Mouse (Mus musculus) erythroid progenitor cell, adult 5-6 weeks (primary cell): ENCODE measurements around the gene Olfr157. TPM values are rescaled to one million over a fixed set of nuclear protein-coding genes. Genes with fewer than 3 reads are reported as not detected.
"Not testable (repeated sequence)": the region's sequence is repeated elsewhere in the genome, so short reads cannot be mapped to it uniquely, and the experiment has no call there.

Source experiments
- ATAC-seq: replicated peaks from 2 replicates; pipeline ENCODE4 v1.8.0; 2016; ENCODE audit warnings: moderate number of reproducible peaks, mild to moderate bottlenecking, moderate TSS enrichment, inconsistent platforms; ENCODE audit not compliant: poor library complexity, low FRiP score, severe bottlenecking
- total RNA-seq, 2 experiments: library from RNA; stranded (forward) in 1 of 2; stranded (reverse) in 1 of 2; fragments of 150-400 nt in 1 of 2; fragments of 186-747, 209-891 nt in 1 of 2; gene quantifications; 2 replicates each; pipeline versions ENCODE4 v1.2.3 to v1.2.4; 2015 to 2017; ENCODE audit warnings: low replicate concordance in 2 of 2

Gene Olfr157
- total RNA-seq, 2 experiments from 2014 or later = not detected

- ATAC-seq = no peak
Measured at GRCm38 (mm10) chr4:43822896-43823550, 17.0 kb downstream of the Olfr157 start.

GRCm38 (mm10) chr4:43798936-43799335 lies 41.1 kb downstream of the Olfr157 start:
- ATAC-seq = no peak

DNA sequence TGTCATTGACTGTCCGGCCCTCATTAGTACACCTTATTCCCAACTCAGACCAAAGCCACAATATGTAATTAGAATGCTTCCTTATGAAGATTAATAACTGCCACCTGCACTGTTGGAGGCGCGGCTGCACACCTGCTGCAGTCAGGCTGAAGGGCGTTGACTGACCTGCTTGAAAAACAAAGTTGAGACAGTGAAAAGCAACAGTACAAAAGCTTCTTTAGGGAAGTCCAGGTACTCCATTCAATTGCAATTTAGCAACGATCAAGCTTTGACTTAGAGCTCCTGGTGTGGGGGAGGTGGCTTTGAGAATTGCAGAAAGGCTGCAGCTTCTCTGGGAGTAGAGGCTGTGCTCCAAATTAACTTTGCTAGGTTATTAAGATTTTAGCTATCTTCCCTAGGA lies 44.2 kb downstream of the Olfr157 start:
- ATAC-seq = not testable (repeated sequence)

GRCm38 (mm10) chr4:43795296-43795695 lies 44.7 kb downstream of the Olfr157 start:
- ATAC-seq = no peak

Other genes with a start within 250 kb of the Olfr157 start
- gene Npr2, start 208.3 kb downstream of the Olfr157 start, total RNA-seq (2015; ENCODE audit: low replicate concordance) = 10.8 TPM in 1 of 2 replicates, not detected in the other
- 0.13 TPM in 1 of 2 replicates, not detected in the other for gene Npr2, start 208.3 kb downstream of the Olfr157 start, total RNA-seq (2017; ENCODE audit: low replicate concordance)
- not detected in 2 replicates for gene Spag8, start 186.6 kb downstream of the Olfr157 start, total RNA-seq (2015; ENCODE audit: low replicate concordance)
- 3.9 TPM in 1 of 2 replicates, not detected in the other for gene Spag8, start 186.6 kb downstream of the Olfr157 start, total RNA-seq (2017; ENCODE audit: low replicate concordance)
- 18.9 and 26.7 TPM in 2 replicates for gene Hint2, start 183.7 kb downstream of the Olfr157 start, total RNA-seq (2015; ENCODE audit: low replicate concordance)
- 6.5 and 12.0 TPM in 2 replicates for gene Hint2, start 183.7 kb downstream of the Olfr157 start, total RNA-seq (2017; ENCODE audit: low replicate concordance)
- 1.4 TPM in 1 of 2 replicates, not detected in the other for gene Tmem8b, start 171.2 kb downstream of the Olfr157 start, total RNA-seq (2015; ENCODE audit: low replicate concordance)
- gene Tmem8b, start 171.2 kb downstream of the Olfr157 start, total RNA-seq (2017; ENCODE audit: low replicate concordance) = 0.64 TPM in 1 of 2 replicates, not detected in the other
- gene Fam221b, start 171.1 kb downstream of the Olfr157 start, total RNA-seq (2015; ENCODE audit: low replicate concordance) = not detected in 2 replicates
- gene Fam221b, start 171.1 kb downstream of the Olfr157 start, total RNA-seq (2017; ENCODE audit: low replicate concordance) = 1.7 TPM in 1 of 2 replicates, not detected in the other
- not detected in 2 replicates for gene Olfr70, start 139.4 kb downstream of the Olfr157 start, total RNA-seq (2015; ENCODE audit: low replicate concordance)
- not detected in 2 replicates for gene Olfr70, start 139.4 kb downstream of the Olfr157 start, total RNA-seq (2017; ENCODE audit: low replicate concordance)
- gene Olfr71, start 129.9 kb downstream of the Olfr157 start, total RNA-seq (2015; ENCODE audit: low replicate concordance) = not detected in 2 replicates
- gene Olfr71, start 129.9 kb downstream of the Olfr157 start, total RNA-seq (2017; ENCODE audit: low replicate concordance) = not detected in 2 replicates
- not detected in 2 replicates for gene Hrct1, start 113.0 kb downstream of the Olfr157 start, total RNA-seq (2015; ENCODE audit: low replicate concordance)
- not detected in 2 replicates for gene Hrct1, start 113.0 kb downstream of the Olfr157 start, total RNA-seq (2017; ENCODE audit: low replicate concordance)
- not detected in 2 replicates for gene Spaar, start 110.2 kb downstream of the Olfr157 start, total RNA-seq (2015; ENCODE audit: low replicate concordance)
- gene Spaar, start 110.2 kb downstream of the Olfr157 start, total RNA-seq (2017; ENCODE audit: low replicate concordance) = not detected in 2 replicates
- not detected in 2 replicates for gene Olfr159, start 69.2 kb downstream of the Olfr157 start, total RNA-seq (2015; ENCODE audit: low replicate concordance)
- gene Olfr159, start 69.2 kb downstream of the Olfr157 start, total RNA-seq (2017; ENCODE audit: low replicate concordance) = not detected in 2 replicates
- not detected in 2 replicates for gene Olfr156, start 16.3 kb downstream of the Olfr157 start, total RNA-seq (2015; ENCODE audit: low replicate concordance)
- gene Olfr156, start 16.3 kb downstream of the Olfr157 start, total RNA-seq (2017; ENCODE audit: low replicate concordance) = not detected in 2 replicates
- gene Olfr155, start 11.4 kb upstream of the Olfr157 start, total RNA-seq (2015; ENCODE audit: low replicate concordance) = not detected in 2 replicates
- not detected in 2 replicates for gene Olfr155, start 11.4 kb upstream of the Olfr157 start, total RNA-seq (2017; ENCODE audit: low replicate concordance)
- gene Reck, start 35.3 kb upstream of the Olfr157 start, total RNA-seq (2015; ENCODE audit: low replicate concordance) = 0.36 and 7.1 TPM in 2 replicates
- not detected in 2 replicates for gene Reck, start 35.3 kb upstream of the Olfr157 start, total RNA-seq (2017; ENCODE audit: low replicate concordance)
- gene Glipr2, start 117.2 kb upstream of the Olfr157 start, total RNA-seq (2015; ENCODE audit: low replicate concordance) = 9.6 and 20.2 TPM in 2 replicates
- 10.7 and 16.8 TPM in 2 replicates for gene Glipr2, start 117.2 kb upstream of the Olfr157 start, total RNA-seq (2017; ENCODE audit: low replicate concordance)
- not detected in 2 replicates for gene Ccin, start 143.3 kb upstream of the Olfr157 start, total RNA-seq (2015; ENCODE audit: low replicate concordance)
- not detected in 2 replicates for gene Ccin, start 143.3 kb upstream of the Olfr157 start, total RNA-seq (2017; ENCODE audit: low replicate concordance)
- gene Clta, start 164.3 kb upstream of the Olfr157 start, total RNA-seq (2015; ENCODE audit: low replicate concordance) = 151 and 166 TPM in 2 replicates
- gene Clta, start 164.3 kb upstream of the Olfr157 start, total RNA-seq (2017; ENCODE audit: low replicate concordance) = 108 and 147 TPM in 2 replicates
- gene Gne, start 244.0 kb upstream of the Olfr157 start, total RNA-seq (2015; ENCODE audit: low replicate concordance) = 3.6 and 6.3 TPM in 2 replicates
- 2.5 and 7.6 TPM in 2 replicates for gene Gne, start 244.0 kb upstream of the Olfr157 start, total RNA-seq (2017; ENCODE audit: low replicate concordance)